Mouse (Mus musculus): Measurements from ENCODE around the gene Fuca2. TPM values are rescaled to one million over a fixed set of nuclear protein-coding genes. Genes with fewer than 3 reads are reported as not detected.
A peak's percentile ranks its signal among the peaks of the same experiment; 100 is the strongest.

Gene Fuca2
- polyA plus RNA-seq, 1 experiment from 2014 or later, result 26.4 TPM

DNA sequence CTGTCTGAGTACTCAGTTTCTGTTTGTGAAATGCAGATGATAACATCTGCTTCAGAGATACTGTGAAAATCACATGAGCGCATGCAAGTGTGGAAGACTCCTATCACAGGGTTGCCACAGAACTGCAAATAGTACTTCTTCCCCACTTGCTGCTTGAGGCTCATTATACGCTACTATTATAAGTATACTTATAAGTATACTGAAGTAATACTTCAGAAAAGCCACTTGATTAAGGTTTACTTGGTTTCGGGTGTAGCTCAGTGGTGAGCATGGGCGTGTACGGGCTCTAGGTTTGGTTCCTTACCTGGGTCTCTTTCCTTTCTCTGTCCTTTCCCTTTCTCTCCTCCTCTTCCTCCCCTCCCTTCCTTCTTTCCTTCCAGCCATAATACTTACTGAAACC is 42.4 kb downstream of the Fuca2 start:
- 94% methylated on average over 5 of the region's 5 CpGs for WGBS
- no peak for ATAC-seq (ENCODE audit: insufficient number of reproducible peaks, low FRiP score, low TSS enrichment, low read depth)
- H3K4me1 ChIP-seq (ENCODE audit: control insufficient read depth, insufficient read depth, low read length), result no peaks in the 10 kb centered on the region

DNA sequence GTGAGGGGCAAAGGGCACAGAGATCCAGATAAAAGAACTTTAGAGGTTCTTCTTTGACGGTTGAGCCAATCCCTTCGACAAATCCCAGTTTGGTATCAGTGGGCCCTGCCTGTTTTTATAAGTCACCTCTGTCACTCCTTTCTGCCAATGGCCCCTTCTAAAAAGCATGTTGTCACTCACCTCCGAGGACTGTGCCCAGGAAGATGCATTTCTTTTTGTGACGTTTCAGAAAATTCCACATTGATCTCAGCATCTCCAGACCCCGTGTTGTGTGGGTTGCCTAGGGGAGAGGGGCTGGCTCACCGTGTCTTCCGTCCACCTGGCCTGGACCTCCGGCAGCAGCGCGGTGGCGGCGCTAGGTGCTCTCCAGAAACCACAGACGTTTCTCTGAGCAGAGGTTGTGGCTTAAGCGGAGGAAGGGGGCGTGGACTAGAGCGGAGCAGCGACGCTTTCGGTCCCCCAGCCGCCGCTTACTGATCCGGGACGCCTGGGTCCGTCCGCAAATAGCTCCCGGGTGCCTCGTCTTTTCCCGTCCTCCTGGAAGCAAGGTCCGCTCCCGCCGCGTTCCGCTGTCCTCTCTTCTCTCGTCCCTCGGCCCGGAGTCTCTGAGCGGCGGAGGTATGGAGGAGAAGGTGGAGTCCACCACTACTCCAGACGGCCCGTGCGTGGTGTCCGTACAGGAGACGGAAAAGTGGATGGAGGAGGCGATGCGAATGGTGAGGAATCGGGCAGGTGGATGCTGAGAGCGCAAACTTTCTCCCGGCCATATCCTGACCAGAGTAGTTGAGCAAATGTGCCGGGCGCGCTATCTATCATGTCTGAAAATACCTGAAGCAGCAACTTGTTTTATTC is 53.5 kb downstream of the Fuca2 start, which contains the start of the genes Adat2 and Pex3:
Gene Adat2, plus strand, starts transcription at position 249 of the 852 bp plus-strand sequence.
Gene Pex3, minus strand, starts transcription at position 497 of the 852 bp plus-strand sequence.
- H3K4me3 ChIP-seq (ENCODE audit: low read depth, low read length), result peak within 1 kb of the TSS; percentile 64
- H3K9me3 ChIP-seq (ENCODE audit: control insufficient read depth, low read length), result no peaks in the 10 kb centered on the region
- no peaks in the 10 kb centered on the region for H3K27me3 ChIP-seq (ENCODE audit: control insufficient read depth, insufficient read depth, low read length)
- peak within 1 kb of the TSS; percentile 62 for H3K4me2 ChIP-seq (ENCODE audit: low read depth, severe bottlenecking)
- H3K9ac ChIP-seq (ENCODE audit: low read length), result peak within 1 kb of the TSS; percentile 60
- under 1% methylated on average over 49 of the region's 51 CpGs for WGBS
- no peaks in the 10 kb centered on the region for H3K4me1 ChIP-seq (ENCODE audit: control insufficient read depth, insufficient read depth, low read length)
- H3K27ac ChIP-seq (replicated peaks; ENCODE audit: low read depth, low read length), result peak within 1 kb of the TSS; percentile 45; the same call in 1 of the 2 replicates
- DNase-seq (ENCODE audit: low spot score), result peak; percentile 95
- no peaks in the 10 kb centered on the region; the same call in 1 of the 2 replicates for H3K36me3 ChIP-seq (ENCODE audit: control insufficient read depth, insufficient read depth, low read length)
- peak; percentile 94 for ATAC-seq (ENCODE audit: insufficient number of reproducible peaks, low FRiP score, low TSS enrichment, low read depth)

More for the DNA sequence above, 42.4 kb downstream of the Fuca2 start:
- no peak overlapping the region for H3K9ac ChIP-seq (ENCODE audit: low read length)
- no peaks in the 10 kb centered on the region; the same call in 1 of the 2 replicates for H3K36me3 ChIP-seq (ENCODE audit: control insufficient read depth, insufficient read depth, low read length)
- no peaks in the 10 kb centered on the region for H3K9me3 ChIP-seq (ENCODE audit: control insufficient read depth, low read length)
- DNase-seq (ENCODE audit: low spot score), result no peak
- H3K4me2 ChIP-seq (ENCODE audit: low read depth, severe bottlenecking), result no peak overlapping the region
- no peak overlapping the region for H3K4me3 ChIP-seq (ENCODE audit: low read depth, low read length)
- no peaks in the 10 kb centered on the region for H3K27me3 ChIP-seq (ENCODE audit: control insufficient read depth, insufficient read depth, low read length)
- H3K27ac ChIP-seq (replicated peaks; ENCODE audit: low read depth, low read length), result no peak overlapping the region

DNA sequence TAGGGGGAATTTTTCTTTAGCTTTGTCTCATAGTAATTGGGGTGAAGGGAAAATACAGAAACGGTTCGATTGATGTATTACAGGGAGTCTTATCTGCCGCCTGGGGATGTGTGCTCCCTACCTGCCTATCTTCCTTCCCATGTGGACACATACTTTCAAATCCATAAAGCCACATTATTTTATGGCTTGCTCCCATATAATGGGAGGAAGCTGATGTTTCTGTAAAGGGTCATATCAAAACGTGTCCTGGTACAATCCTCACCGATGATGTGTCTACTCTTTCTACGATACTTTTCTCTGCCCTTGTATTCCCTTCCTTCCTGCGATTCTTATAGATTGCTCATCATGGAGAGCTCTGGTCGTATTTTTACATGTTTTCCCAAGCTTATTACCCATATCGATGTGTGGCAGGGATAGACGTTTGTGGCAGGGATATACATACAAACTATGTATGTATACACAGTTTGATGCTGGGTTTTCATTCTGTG is 54.2 kb downstream of the Fuca2 start:
- peak overlapping the region; percentile 60 for H3K9ac ChIP-seq (ENCODE audit: low read length)
- no peak for DNase-seq (ENCODE audit: low spot score)
- H3K27me3 ChIP-seq (ENCODE audit: control insufficient read depth, insufficient read depth, low read length), result no peaks in the 10 kb centered on the region
- ATAC-seq (ENCODE audit: insufficient number of reproducible peaks, low FRiP score, low TSS enrichment, low read depth), result 0 out of 2 replicates have a peak, but pooled peaks have one; percentile 29
- H3K36me3 ChIP-seq (ENCODE audit: control insufficient read depth, insufficient read depth, low read length), result no peaks in the 10 kb centered on the region; the same call in 1 of the 2 replicates
- H3K9me3 ChIP-seq (ENCODE audit: control insufficient read depth, low read length), result no peaks in the 10 kb centered on the region
- H3K4me3 ChIP-seq (ENCODE audit: low read depth, low read length), result peak overlapping the region; percentile 64
- 35% methylated on average over 10 of the region's 10 CpGs for WGBS
- H3K27ac ChIP-seq (replicated peaks; ENCODE audit: low read depth, low read length), result no peak overlapping the region
- H3K4me1 ChIP-seq (ENCODE audit: control insufficient read depth, insufficient read depth, low read length), result no peaks in the 10 kb centered on the region
- H3K4me2 ChIP-seq (ENCODE audit: low read depth, severe bottlenecking), result peak overlapping the region; percentile 62

DNA sequence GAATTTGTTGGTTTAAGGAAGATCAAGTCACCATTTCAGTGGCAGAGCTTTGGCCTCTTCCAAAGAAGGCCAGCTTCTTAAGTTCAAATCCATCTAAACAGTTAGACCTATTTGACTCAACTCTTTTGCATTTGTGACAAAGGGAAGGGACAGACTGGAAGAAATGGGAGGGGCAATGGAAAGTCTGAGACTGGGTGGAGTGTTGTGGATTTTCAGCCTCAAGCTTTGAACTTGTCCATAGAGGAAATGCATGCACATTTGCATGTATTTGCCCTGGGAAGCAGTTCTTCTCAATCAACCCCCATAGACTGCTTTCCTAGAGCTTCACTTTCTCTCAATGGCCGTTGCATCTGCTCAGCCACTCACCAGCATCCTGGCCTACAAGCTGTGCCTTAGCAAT is 55.0 kb downstream of the Fuca2 start:
- H3K9ac ChIP-seq (ENCODE audit: low read length), result no peak overlapping the region
- no peak overlapping the region for H3K4me3 ChIP-seq (ENCODE audit: low read depth, low read length)
- 79% methylated on average over 1 of the region's 1 CpGs for WGBS
- no peak overlapping the region for H3K4me2 ChIP-seq (ENCODE audit: low read depth, severe bottlenecking)
- DNase-seq (ENCODE audit: low spot score), result no peak
- ATAC-seq (ENCODE audit: insufficient number of reproducible peaks, low FRiP score, low TSS enrichment, low read depth), result no peak
- no peaks in the 10 kb centered on the region for H3K36me3 ChIP-seq (ENCODE audit: control insufficient read depth, insufficient read depth, low read length)
- H3K27me3 ChIP-seq (ENCODE audit: control insufficient read depth, insufficient read depth, low read length), result no peaks in the 10 kb centered on the region
- H3K27ac ChIP-seq (replicated peaks; ENCODE audit: low read depth, low read length), result no peak overlapping the region
- H3K9me3 ChIP-seq (ENCODE audit: control insufficient read depth, low read length), result no peaks in the 10 kb centered on the region
- H3K4me1 ChIP-seq (ENCODE audit: control insufficient read depth, insufficient read depth, low read length), result no peaks in the 10 kb centered on the region

DNA sequence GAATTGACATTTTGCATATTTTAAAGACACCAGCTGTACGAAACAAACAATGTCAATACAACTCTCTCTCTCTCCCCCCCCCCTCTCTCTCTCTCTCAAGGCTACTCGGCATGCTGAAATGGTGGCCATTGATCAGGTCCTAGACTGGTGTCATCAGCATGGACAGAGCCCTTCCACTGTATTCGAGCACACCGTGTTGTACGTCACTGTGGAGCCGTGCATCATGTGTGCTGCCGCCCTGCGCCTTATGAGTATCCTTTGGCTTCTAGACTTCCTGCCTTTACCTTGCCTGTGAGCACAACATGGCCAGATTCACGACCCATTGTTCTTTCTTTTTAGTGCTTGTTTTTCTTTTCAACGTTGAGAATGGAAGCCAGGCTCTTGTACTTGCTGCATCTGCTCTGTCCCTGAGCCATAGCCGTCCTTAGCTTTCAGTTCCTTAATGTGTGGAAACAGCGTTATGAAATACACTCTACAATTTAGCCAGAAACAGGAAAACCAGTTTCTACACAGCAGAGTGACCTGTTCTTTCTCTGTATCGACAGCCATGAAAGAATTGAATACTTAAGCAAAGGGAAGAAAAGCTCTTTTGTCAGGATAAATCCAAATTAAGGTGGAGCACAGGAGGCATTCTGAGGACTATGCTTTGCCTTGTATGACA is 60.8 kb downstream of the Fuca2 start:
- peak; percentile 3 for DNase-seq (ENCODE audit: low spot score)
- WGBS, result 94% methylated on average over 13 of the region's 13 CpGs
- no peaks in the 10 kb centered on the region for H3K9me3 ChIP-seq (ENCODE audit: control insufficient read depth, low read length)
- H3K36me3 ChIP-seq (ENCODE audit: control insufficient read depth, insufficient read depth, low read length), result peaks cover 4% of the 10 kb centered on the region; the same call in 1 of the 2 replicates
- no peaks in the 10 kb centered on the region for H3K4me1 ChIP-seq (ENCODE audit: control insufficient read depth, insufficient read depth, low read length)
- no peaks in the 10 kb centered on the region for H3K27me3 ChIP-seq (ENCODE audit: control insufficient read depth, insufficient read depth, low read length)
- no peak for ATAC-seq (ENCODE audit: insufficient number of reproducible peaks, low FRiP score, low TSS enrichment, low read depth)
- H3K9ac ChIP-seq (ENCODE audit: low read length), result no peak overlapping the region
- no peak overlapping the region for H3K4me3 ChIP-seq (ENCODE audit: low read depth, low read length)
- no peak overlapping the region for H3K27ac ChIP-seq (replicated peaks; ENCODE audit: low read depth, low read length)
- H3K4me2 ChIP-seq (ENCODE audit: low read depth, severe bottlenecking), result no peak overlapping the region

DNA sequence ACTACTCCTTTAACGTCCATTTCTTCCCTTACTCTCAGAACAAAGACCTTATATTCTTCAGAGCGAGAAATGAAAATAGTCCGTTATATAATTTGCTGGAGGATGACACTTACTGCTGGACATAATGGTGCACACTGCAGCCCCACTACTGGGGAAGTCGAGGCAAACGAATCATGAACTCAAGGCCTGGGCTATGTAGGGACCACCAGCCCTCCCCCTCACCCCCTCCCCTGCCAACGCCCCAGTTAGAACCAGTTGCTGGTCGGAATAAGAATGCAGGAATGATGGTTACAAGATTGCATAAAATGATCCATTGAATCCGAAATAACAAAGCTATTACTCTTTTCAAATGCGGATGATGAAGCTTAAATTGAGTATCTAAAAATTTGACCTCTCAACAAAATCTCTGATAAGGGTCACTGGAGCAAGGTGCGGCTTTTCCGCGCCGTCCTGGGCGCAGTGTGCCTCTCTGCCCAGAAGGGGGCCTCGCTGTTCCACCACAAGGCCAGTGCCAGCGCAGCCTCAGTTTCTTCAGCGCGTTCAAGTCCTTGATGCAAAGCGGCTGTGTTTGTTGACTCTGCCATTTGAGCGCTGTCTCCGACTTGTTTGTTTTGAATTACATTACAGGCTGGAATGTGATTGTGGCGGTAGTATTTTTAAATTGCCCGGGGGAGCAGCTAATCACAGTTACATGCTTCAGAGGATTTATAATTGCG is 65.2 kb downstream of the Fuca2 start:
- H3K27me3 ChIP-seq (ENCODE audit: control insufficient read depth, insufficient read depth, low read length), result no peaks in the 10 kb centered on the region
- peak overlapping the region; percentile 45 for H3K4me2 ChIP-seq (ENCODE audit: low read depth, severe bottlenecking)
- DNase-seq (ENCODE audit: low spot score), result peak; percentile 86
- WGBS, result 26% methylated on average over 24 of the region's 24 CpGs
- H3K36me3 ChIP-seq (ENCODE audit: control insufficient read depth, insufficient read depth, low read length), result peaks cover 4% of the 10 kb centered on the region; the same call in 1 of the 2 replicates
- H3K4me1 ChIP-seq (ENCODE audit: control insufficient read depth, insufficient read depth, low read length), result no peaks in the 10 kb centered on the region
- H3K27ac ChIP-seq (replicated peaks; ENCODE audit: low read depth, low read length), result no peak overlapping the region
- ATAC-seq (ENCODE audit: insufficient number of reproducible peaks, low FRiP score, low TSS enrichment, low read depth), result 0 out of 2 replicates have a peak, but pooled peaks have one; percentile 72
- no peak overlapping the region for H3K9ac ChIP-seq (ENCODE audit: low read length)
- H3K4me3 ChIP-seq (ENCODE audit: low read depth, low read length), result no peak overlapping the region
- H3K9me3 ChIP-seq (ENCODE audit: control insufficient read depth, low read length), result no peaks in the 10 kb centered on the region

DNA sequence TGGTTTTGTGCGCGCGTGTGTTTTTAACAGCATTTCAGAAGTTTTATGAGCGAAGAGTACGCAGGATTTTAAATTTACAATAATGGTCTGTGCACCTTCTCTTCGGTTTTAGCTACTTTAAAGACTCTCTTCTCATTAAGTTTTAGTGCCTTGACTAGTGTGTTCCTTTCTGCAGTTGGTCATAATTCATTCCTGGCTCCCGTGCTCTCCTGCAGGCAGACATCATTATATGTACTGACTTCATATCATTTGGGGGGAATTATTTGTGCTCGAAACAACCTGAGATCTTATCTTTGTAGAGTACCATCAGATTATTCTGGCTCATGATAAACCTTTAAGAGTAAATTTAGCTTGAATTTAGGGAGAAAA is 65.7 kb downstream of the Fuca2 start:
- H3K27ac ChIP-seq (replicated peaks; ENCODE audit: low read depth, low read length), result no peak overlapping the region
- DNase-seq (ENCODE audit: low spot score) (no peak), ATAC-seq (ENCODE audit: insufficient number of reproducible peaks, low FRiP score, low TSS enrichment, low read depth) (no peak)
- no peak overlapping the region for H3K9ac ChIP-seq (ENCODE audit: low read length)
- H3K4me3 ChIP-seq (ENCODE audit: low read depth, low read length), result no peak overlapping the region
- H3K4me1 ChIP-seq (ENCODE audit: control insufficient read depth, insufficient read depth, low read length), result no peaks in the 10 kb centered on the region
- no peaks in the 10 kb centered on the region for H3K27me3 ChIP-seq (ENCODE audit: control insufficient read depth, insufficient read depth, low read length)
- no peaks in the 10 kb centered on the region for H3K9me3 ChIP-seq (ENCODE audit: control insufficient read depth, low read length)
- H3K4me2 ChIP-seq (ENCODE audit: low read depth, severe bottlenecking), result peak overlapping the region; percentile 45
- 14% methylated on average over 8 of the region's 8 CpGs for WGBS
- peaks cover 4% of the 10 kb centered on the region; the same call in 1 of the 2 replicates for H3K36me3 ChIP-seq (ENCODE audit: control insufficient read depth, insufficient read depth, low read length)

DNA sequence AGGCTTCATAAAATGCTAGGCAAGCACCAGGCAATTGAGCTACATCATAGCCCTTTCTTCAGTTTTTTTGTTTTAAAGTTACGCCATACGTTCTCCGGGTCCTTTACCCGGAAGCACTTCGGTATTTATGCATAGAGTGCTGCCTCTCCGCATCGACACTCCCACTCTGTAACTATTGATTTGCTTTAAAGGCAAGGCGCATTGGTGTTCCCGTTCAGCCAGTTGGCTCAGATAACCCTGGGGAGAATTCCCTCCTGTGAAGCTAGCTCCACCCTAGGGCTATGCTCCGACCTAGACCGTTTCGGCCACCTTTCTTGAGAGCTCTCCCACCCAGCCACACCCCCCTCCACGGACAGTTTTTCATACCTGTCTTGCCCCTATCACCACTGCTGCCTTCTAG is 67.1 kb downstream of the Fuca2 start:
- no peak overlapping the region for H3K9ac ChIP-seq (ENCODE audit: low read length)
- no peak overlapping the region for H3K4me2 ChIP-seq (ENCODE audit: low read depth, severe bottlenecking)
- H3K4me1 ChIP-seq (ENCODE audit: control insufficient read depth, insufficient read depth, low read length), result no peaks in the 10 kb centered on the region
- H3K27me3 ChIP-seq (ENCODE audit: control insufficient read depth, insufficient read depth, low read length), result no peaks in the 10 kb centered on the region
- H3K9me3 ChIP-seq (ENCODE audit: control insufficient read depth, low read length), result no peaks in the 10 kb centered on the region
- ATAC-seq (ENCODE audit: insufficient number of reproducible peaks, low FRiP score, low TSS enrichment, low read depth) (no peak), DNase-seq (ENCODE audit: low spot score) (no peak)
- no peak overlapping the region for H3K27ac ChIP-seq (replicated peaks; ENCODE audit: low read depth, low read length)
- WGBS, result 58% methylated on average over 13 of the region's 13 CpGs
- no peaks in the 10 kb centered on the region for H3K36me3 ChIP-seq (ENCODE audit: control insufficient read depth, insufficient read depth, low read length)
- H3K4me3 ChIP-seq (ENCODE audit: low read depth, low read length), result no peak overlapping the region

All from limb, embryonic 11.5 days (tissue).